ENCODE assay signal across 16 mouse cellular contexts in genomic region chr10:34184956-34185355, GRCm38 (mm10).
"Had no signal": no experiment of that assay in that cellular context is flagged by ENCODE, and none has a peak within 500 bp of the region (broad histone marks: within the 10 kb centered on the region; RNA-seq: fewer than 3 reads in every experiment).

No protein-coding gene starts in this region.

- H3K9ac ChIP-seq: limb, embryonic 15.5 days; liver, embryonic 12.5 days; midbrain, embryonic 15.5 days; neural tube, embryonic 12.5 days had no signal

- H3K27ac ChIP-seq: liver, embryonic 12.5 days; midbrain, embryonic 15.5 days; neural tube, embryonic 12.5 days had no signal

- H3K4me3 ChIP-seq: limb, embryonic 15.5 days; liver, embryonic 12.5 days; midbrain, embryonic 15.5 days; neural tube, embryonic 12.5 days had no signal

- H3K4me1 ChIP-seq: liver, embryonic 12.5 days; midbrain, embryonic 15.5 days; neural tube, embryonic 12.5 days had no signal

- H3K4me2 ChIP-seq: limb, embryonic 15.5 days; liver, embryonic 12.5 days; midbrain, embryonic 11.5 days; midbrain, embryonic 15.5 days; neural tube, embryonic 12.5 days had no signal

- ATAC-seq: liver, embryonic 12.5 days; midbrain, embryonic 15.5 days had no signal

- H3K9me3 ChIP-seq: limb, embryonic 15.5 days; liver, embryonic 12.5 days; midbrain, embryonic 15.5 days; neural tube, embryonic 12.5 days had no signal

- H3K36me3 ChIP-seq: liver, embryonic 12.5 days; midbrain, embryonic 15.5 days; neural tube, embryonic 12.5 days had no signal

- DNase-seq: kidney, adult 8-10 months; kidney, postnatal 10 days; layer of hippocampus, adult 9-11 months; layer of hippocampus, postnatal 36 days; lung, postnatal 10 days; lung, postnatal 4 days; retina, postnatal 1 day; right cerebral cortex, postnatal 4 days; spleen, adult 18-20 months; thymus, adult 18-20 months; thymus, postnatal 14 days had no signal

- H3K27me3 ChIP-seq: limb, embryonic 15.5 days; liver, embryonic 12.5 days; midbrain, embryonic 15.5 days; neural tube, embryonic 12.5 days had no signal
